Mouse (Mus musculus) testis, adult 2 months (tissue): ENCODE measurements around the gene Mgrn1.

Source experiments
- CTCF ChIP-seq: fragments of 200-500 bp; IDR thresholded peaks from 2 replicates; pipeline ENCODE4 v1.5.1; 2012; ENCODE audit warnings: low read depth, mild to moderate bottlenecking, inconsistent platforms, low read length, moderate library complexity; ENCODE audit not compliant: control insufficient read depth, insufficient read depth, insufficient replicate concordance
- POLR2A ChIP-seq: fragments of 200-500 bp; IDR thresholded peaks from 2 replicates; pipeline ENCODE4 v1.6.1; 2012; ENCODE audit warnings: low read depth, mild to moderate bottlenecking, inconsistent platforms, low read length, moderate library complexity; ENCODE audit not compliant: control insufficient read depth

DNA sequence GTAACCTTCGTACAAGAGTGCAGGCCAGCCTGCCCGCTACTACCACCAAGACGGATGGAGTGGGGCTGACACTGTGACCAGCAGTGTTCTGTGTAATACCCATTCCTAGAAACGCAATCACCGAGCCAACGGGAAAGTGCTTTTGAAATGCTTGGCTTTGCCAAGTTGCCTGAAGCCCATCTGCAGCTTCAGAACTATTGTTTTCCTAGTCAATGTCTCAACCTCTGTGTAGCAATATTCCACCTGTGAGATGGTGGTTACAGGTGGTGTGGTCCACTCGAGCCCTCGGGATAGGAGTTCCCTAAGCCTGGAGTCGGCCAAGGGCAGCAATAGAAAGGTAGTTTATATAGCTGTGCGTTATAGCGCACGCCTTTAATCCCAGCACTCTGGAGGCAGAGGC, 98.7 kb downstream of the Mgrn1 start:
- TF ChIP-seq POLR2A (no peak), CTCF (no peak)
